Mouse (Mus musculus): ENCODE data around the gene Rnf8. TPM values are rescaled to one million over a fixed set of nuclear protein-coding genes. Genes with fewer than 3 reads are reported as not detected.

The Rnf8 gene
- total RNA-seq (2021) (10 to 100 TPM; 15.6 to 18.1 TPM), polyA plus RNA-seq (2012; rRNA removed) (17.6 and 19.2 TPM in 2 replicates)
- long read RNA-seq, full-length matches to known transcripts = 43 of 49 reads
- long read RNA-seq, partial matches to known transcripts = 1 of 49 reads
- long read RNA-seq, other reads (novel, unspliced or antisense) = 5 of 49 reads

DNA sequence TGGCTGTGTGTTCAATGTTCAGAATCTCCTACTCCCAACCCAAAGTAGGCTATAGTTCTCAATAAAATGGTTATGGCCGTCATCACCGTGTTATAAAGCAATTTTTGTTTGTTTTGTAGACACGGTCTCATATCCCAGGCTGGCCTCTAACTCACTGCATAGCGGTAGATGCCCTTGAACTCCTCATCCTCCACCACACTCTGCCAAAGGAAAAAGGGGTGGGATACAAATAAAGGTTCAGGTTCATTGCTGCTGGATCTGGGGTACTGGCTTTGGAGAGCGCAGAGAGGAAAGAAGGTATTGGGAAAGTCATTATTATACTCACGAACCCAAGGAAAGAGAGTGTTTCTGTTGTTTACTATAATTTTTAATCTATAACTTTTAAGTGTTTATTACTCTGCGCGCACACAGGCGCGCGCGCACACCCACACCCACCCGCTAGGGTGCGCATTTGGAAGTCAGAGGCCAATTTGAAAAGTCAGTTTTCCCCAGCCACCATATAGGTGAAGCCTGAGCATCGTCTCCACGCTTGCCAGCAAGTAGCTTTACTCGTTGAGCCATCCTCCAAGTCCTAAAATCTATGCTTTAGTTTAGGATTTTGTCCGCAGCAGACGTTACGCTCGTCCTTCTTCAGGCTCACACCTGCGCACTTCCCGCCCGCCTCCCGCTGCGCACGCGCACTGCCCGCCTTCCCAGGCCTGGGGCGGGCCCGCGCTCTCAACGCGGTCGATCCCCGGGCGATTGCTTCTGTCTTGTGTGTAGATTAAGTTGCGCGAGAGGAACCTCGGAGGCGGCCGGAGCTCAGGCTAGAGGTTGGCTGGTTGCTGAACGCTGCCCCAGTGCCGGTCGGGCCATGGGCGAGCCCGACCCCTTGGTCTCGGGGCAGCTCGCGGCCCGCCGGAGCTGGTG lies at the start of gene Rnf8, which contains the start of gene Gm28043:
Gene Rnf8 (plus strand): TSS at position 676 of the 909 bp plus-strand sequence.
Gene Gm28043 (plus strand): TSS at position 762 of the 909 bp plus-strand sequence.
- WGBS = 2% methylated on average over 52 of the region's 52 CpGs
- Histone ChIP-seq H3K27ac (peak within 1 kb of the TSS; percentile 88), H3K27me3 (ENCODE audit: control insufficient read depth, insufficient read depth, low read length) (no peaks in the 10 kb centered on the region), H3K9ac (ENCODE audit: low read depth, low read length) (peak within 1 kb of the TSS; percentile 96), H3K4me1 (ENCODE audit: control insufficient read depth, insufficient read depth, low read length) (peaks cover 3% of the 10 kb centered on the region), H3K4me3 (peak within 1 kb of the TSS; percentile 92), H3K79me2 (replicated peaks; ENCODE audit: control insufficient read depth, insufficient read depth, low read length) (peaks cover 2% of the 10 kb centered on the region; the same call in 1 of the 2 replicates), H3K36me3 (ENCODE audit: control insufficient read depth, insufficient read depth, low read length) (no peaks in the 10 kb centered on the region)
- peak; percentile 94 to 96 for DNase-seq
- TF ChIP-seq EP300 (IDR thresholded peaks at IDR 0.05; ENCODE audit: insufficient read depth, low read depth, low read length) = peak; percentile 79; the same call in 1 of the 2 replicates
- peak; percentile 85 for TF ChIP-seq CTCF (IDR thresholded peaks at IDR 0.05)
- peak; percentile 88 for TF ChIP-seq POLR2A (IDR thresholded peaks at IDR 0.05; ENCODE audit: insufficient read depth, low read depth, low read length)
- intact Hi-C loops (cut with DNase I) = loop anchor here (2.0 kb wide), 1 partner anchor 46 kb away; the partner anchor contains the start of gene Cmtr1

DNA sequence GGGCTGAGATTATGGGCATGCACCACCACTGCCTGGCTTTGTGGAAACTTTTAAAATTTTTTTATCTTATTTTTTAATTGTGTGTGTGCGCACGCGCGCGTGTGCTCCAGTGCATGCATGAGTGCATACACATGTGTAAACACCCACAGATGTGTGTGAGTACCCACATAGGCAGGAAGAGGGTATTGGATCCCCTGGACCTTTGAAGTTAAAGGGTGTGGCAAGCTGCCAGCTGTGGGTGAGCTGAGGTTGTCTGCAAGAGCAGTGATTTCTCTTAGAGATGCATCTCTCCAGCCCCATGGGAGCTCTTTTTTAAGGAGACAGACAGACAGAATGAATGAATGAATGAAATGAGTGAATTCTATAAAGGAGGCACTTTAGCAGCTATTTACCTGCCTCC lies 49.1 kb upstream of the Rnf8 start:
- Histone ChIP-seq H3K4me1 (ENCODE audit: control insufficient read depth, insufficient read depth, low read length) (no peaks in the 10 kb centered on the region), H3K36me3 (ENCODE audit: control insufficient read depth, insufficient read depth, low read length) (no peaks in the 10 kb centered on the region), H3K79me2 (replicated peaks; ENCODE audit: control insufficient read depth, insufficient read depth, low read length) (no peaks in the 10 kb centered on the region), H3K4me3 (no peak overlapping the region), H3K9ac (ENCODE audit: low read depth, low read length) (no peak overlapping the region), H3K27ac (no peak overlapping the region), H3K27me3 (ENCODE audit: control insufficient read depth, insufficient read depth, low read length) (no peaks in the 10 kb centered on the region)
- intact Hi-C loops (cut with DNase I) = no loop called here
- 98% methylated on average over 5 of the region's 5 CpGs for WGBS
- no peak for DNase-seq
- TF ChIP-seq CTCF (IDR thresholded peaks at IDR 0.05) (no peak), EP300 (IDR thresholded peaks at IDR 0.05; ENCODE audit: insufficient read depth, low read depth, low read length) (no peak)

DNA sequence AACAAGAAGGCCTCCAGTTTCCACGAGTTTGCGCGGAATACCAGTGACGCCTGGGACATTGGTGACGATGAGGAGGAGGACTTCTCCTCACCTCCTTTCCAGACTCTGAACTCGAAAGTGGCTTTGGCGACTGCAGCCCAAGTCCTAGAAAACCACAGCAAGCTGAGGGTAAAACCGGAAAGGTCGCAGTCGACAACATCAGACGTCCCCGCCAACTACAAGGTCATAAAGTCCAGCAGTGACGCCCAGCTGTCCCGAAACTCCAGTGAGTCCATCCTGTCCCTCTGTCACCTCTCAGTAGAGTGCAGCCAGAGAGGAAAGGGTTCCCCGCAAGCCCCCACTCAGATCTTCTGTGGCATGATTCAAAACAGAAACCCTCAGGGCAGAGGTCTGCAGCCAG lies 46.2 kb upstream of the Rnf8 start:
- Histone ChIP-seq H3K27me3 (ENCODE audit: control insufficient read depth, insufficient read depth, low read length) (no peaks in the 10 kb centered on the region), H3K36me3 (ENCODE audit: control insufficient read depth, insufficient read depth, low read length) (no peaks in the 10 kb centered on the region)
- intact Hi-C loops (cut with DNase I) = no loop called here

DNA sequence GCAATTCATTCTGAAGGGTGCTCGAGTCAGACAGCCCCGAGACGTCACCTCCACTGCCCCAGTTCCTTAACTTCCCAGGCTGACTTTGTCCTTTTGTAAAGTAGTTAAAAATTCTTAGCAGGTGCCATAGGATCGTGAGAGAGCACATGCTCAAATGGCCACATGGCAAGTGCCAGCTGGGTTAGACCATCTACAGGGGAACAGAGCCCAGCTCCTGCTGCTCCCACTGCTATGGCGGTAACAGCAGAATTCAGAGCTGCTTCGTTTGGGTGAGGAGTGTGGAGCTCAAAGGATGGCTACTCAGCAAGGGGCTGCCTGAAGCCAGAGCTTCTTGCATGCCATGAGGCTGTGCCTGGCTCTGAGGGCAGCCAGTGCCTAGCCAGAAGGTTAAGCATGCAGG lies 44.8 kb upstream of the Rnf8 start:
- H3K27ac ChIP-seq = no peak overlapping the region
- H3K9ac ChIP-seq (ENCODE audit: low read depth, low read length) = no peak overlapping the region
- intact Hi-C loops (cut with DNase I) = no loop called here
- TF ChIP-seq EP300 (IDR thresholded peaks at IDR 0.05; ENCODE audit: insufficient read depth, low read depth, low read length) = no peak
- TF ChIP-seq POLR2A (IDR thresholded peaks at IDR 0.05; ENCODE audit: insufficient read depth, low read depth, low read length) = no peak
- TF ChIP-seq CTCF (IDR thresholded peaks at IDR 0.05) = no peak
- no peaks in the 10 kb centered on the region for H3K4me1 ChIP-seq (ENCODE audit: control insufficient read depth, insufficient read depth, low read length)
- no peak overlapping the region for H3K4me3 ChIP-seq
- H3K36me3 ChIP-seq (ENCODE audit: control insufficient read depth, insufficient read depth, low read length) = no peaks in the 10 kb centered on the region
- H3K27me3 ChIP-seq (ENCODE audit: control insufficient read depth, insufficient read depth, low read length) = no peaks in the 10 kb centered on the region
- 92% methylated on average over 6 of the region's 6 CpGs for WGBS
- H3K79me2 ChIP-seq (replicated peaks; ENCODE audit: control insufficient read depth, insufficient read depth, low read length) = no peaks in the 10 kb centered on the region
- no peak for DNase-seq

More for the DNA sequence above, 46.2 kb upstream of the Rnf8 start:
- no peak overlapping the region for H3K9ac ChIP-seq (ENCODE audit: low read depth, low read length)
- no peak for DNase-seq
- no peaks in the 10 kb centered on the region for H3K4me1 ChIP-seq (ENCODE audit: control insufficient read depth, insufficient read depth, low read length)
- no peaks in the 10 kb centered on the region for H3K79me2 ChIP-seq (replicated peaks; ENCODE audit: control insufficient read depth, insufficient read depth, low read length)
- WGBS = 86% methylated on average over 15 of the region's 15 CpGs
- H3K27ac ChIP-seq = no peak overlapping the region
- no peak overlapping the region for H3K4me3 ChIP-seq
- no peak for TF ChIP-seq POLR2A (IDR thresholded peaks at IDR 0.05; ENCODE audit: insufficient read depth, low read depth, low read length)
- TF ChIP-seq CTCF (IDR thresholded peaks at IDR 0.05) = no peak
- TF ChIP-seq EP300 (IDR thresholded peaks at IDR 0.05; ENCODE audit: insufficient read depth, low read depth, low read length) = no peak

DNA sequence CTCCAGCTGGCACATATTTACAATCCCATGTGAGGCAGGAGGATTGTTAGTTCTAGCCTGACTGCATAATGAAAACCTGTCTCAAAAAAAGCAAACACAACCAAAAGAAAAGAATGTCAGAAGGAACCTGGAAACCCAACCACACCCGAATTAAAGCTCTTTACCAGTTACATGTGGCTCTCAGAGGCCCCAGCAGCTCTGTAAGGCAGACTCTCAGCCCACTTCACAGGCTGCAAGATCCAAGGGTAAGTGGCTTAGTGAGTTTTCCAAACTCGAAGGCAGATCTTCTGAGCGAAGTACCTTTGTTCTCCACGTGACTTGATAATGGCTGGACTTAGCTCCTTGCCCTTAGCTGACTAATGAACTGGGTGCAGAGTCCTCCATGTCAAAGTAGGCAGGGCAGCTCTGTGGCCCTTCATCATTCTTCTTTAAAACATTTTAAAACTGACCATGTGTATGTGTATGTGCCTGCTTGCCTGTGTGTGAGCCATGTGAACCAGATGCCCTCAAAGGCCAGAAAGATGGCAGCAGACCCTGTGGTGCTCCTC lies 34.9 kb upstream of the Rnf8 start:
- TF ChIP-seq POLR2A (IDR thresholded peaks at IDR 0.05; ENCODE audit: insufficient read depth, low read depth, low read length) = no peak
- TF ChIP-seq CTCF (IDR thresholded peaks at IDR 0.05) = no peak
- TF ChIP-seq EP300 (IDR thresholded peaks at IDR 0.05; ENCODE audit: insufficient read depth, low read depth, low read length) = no peak
- H3K4me3 ChIP-seq = no peak overlapping the region
- intact Hi-C loops (cut with DNase I) = no loop called here
- no peak overlapping the region for H3K9ac ChIP-seq (ENCODE audit: low read depth, low read length)
- H3K36me3 ChIP-seq (ENCODE audit: control insufficient read depth, insufficient read depth, low read length) = no peaks in the 10 kb centered on the region
- DNase-seq = no peak
- H3K27ac ChIP-seq = no peak overlapping the region
- H3K79me2 ChIP-seq (replicated peaks; ENCODE audit: control insufficient read depth, insufficient read depth, low read length) = no peaks in the 10 kb centered on the region
- no peaks in the 10 kb centered on the region for H3K4me1 ChIP-seq (ENCODE audit: control insufficient read depth, insufficient read depth, low read length)
- 89% methylated on average over 4 of the region's 4 CpGs for WGBS
- H3K27me3 ChIP-seq (ENCODE audit: control insufficient read depth, insufficient read depth, low read length) = no peaks in the 10 kb centered on the region
